Mouse (Mus musculus) midbrain, embryonic 13.5 days (tissue): Measurements from ENCODE around the gene Il17c. TPM values are rescaled to one million over a fixed set of nuclear protein-coding genes. Genes with fewer than 3 reads are reported as not detected.

ENCODE experiments used
- ATAC-seq: fragments of 200-750 bp; cut with Nextera tagmentation; 2 replicates; pipeline ENCODE4 v1.8.0; 2017; ENCODE audit warnings: mild to moderate bottlenecking, moderate TSS enrichment, moderate library complexity
- H3K27ac ChIP-seq: fragments of 300-500 bp; sonication (generic); 2 replicates; pipeline ENCODE4 v1.5.1; 2015; ENCODE audit warnings: inconsistent platforms, mild to moderate bottlenecking, moderate library complexity
- H3K27me3 ChIP-seq: fragments of 300-500 bp; sonication (generic); 2 replicates; pipeline ENCODE4 v1.6.1; 2015; ENCODE audit warnings: mild to moderate bottlenecking, inconsistent platforms
- H3K36me3 ChIP-seq: fragments of 300-500 bp; sonication (generic); 2 replicates; pipeline ENCODE4 v1.6.1; 2015; ENCODE audit warnings: mild to moderate bottlenecking, inconsistent platforms
- H3K4me1 ChIP-seq: fragments of 300-500 bp; sonication (generic); replicated peaks from 2 replicates; pipeline ENCODE4 v1.6.1; 2015; ENCODE audit warnings: inconsistent platforms
- H3K4me2 ChIP-seq: fragments of 300-500 bp; sonication (generic); replicated peaks from 2 replicates; pipeline ENCODE4 v1.6.1; 2015; ENCODE audit warnings: moderate library complexity, mild to moderate bottlenecking, inconsistent platforms
- H3K4me3 ChIP-seq: fragments of 300-500 bp; sonication (generic); replicated peaks from 2 replicates; pipeline ENCODE4 v1.5.1; 2015; ENCODE audit warnings: mild to moderate bottlenecking, inconsistent platforms
- H3K9ac ChIP-seq: fragments of 300-500 bp; sonication (generic); replicated peaks from 2 replicates; pipeline ENCODE4 v1.6.1; 2015; ENCODE audit warnings: mild to moderate bottlenecking, inconsistent platforms
- H3K9me3 ChIP-seq: fragments of 300-500 bp; sonication (generic); 2 replicates; pipeline ENCODE4 v1.6.1; 2016; ENCODE audit warnings: mild to moderate bottlenecking, inconsistent platforms
- WGBS: fragments of 180-500 bp; shearing (Covaris S2); methylation state at CpG from one replicate; pipeline ENCODE4 v1.1.7; 2015; 5-methylcytosine and 5-hydroxymethylcytosine counted together
- polyA plus RNA-seq: library from polyadenylated mRNA; unstranded; fragments of >200 nt; fragmentation: Nextera tagmentation; extraction: Ambion mirVana; gene quantifications from 2 replicates; pipeline ENCODE4 v1.2.1, GENCODE M21; 2015

Il17c gene
- polyA plus RNA-seq, 1 experiment from 2014 or later, result not detected

- H3K9ac ChIP-seq, result no peak overlapping the region
- no peaks in the 10 kb centered on the region for H3K27me3 ChIP-seq
- ATAC-seq, result no peak
- no peaks in the 10 kb centered on the region for H3K4me1 ChIP-seq
- H3K27ac ChIP-seq, result no peak overlapping the region
- no peak overlapping the region for H3K4me3 ChIP-seq
- H3K4me2 ChIP-seq, result no peak overlapping the region
- H3K36me3 ChIP-seq, result peaks cover 98% of the 10 kb centered on the region
- H3K9me3 ChIP-seq, result no peaks in the 10 kb centered on the region
- WGBS, result 95% methylated on average over 7 of the region's 7 CpGs
Observed at GRCm38 (mm10) chr8:122407678-122408077, 14.1 kb upstream of the Il17c start.

- no peak overlapping the region for H3K4me3 ChIP-seq
- H3K36me3 ChIP-seq, result peaks cover 98% of the 10 kb centered on the region
- H3K9ac ChIP-seq, result no peak overlapping the region
- ATAC-seq, result no peak
- no peak overlapping the region for H3K4me2 ChIP-seq
- WGBS, result 84% methylated on average over 9 of the region's 9 CpGs
- H3K9me3 ChIP-seq, result no peaks in the 10 kb centered on the region
- H3K4me1 ChIP-seq, result no peaks in the 10 kb centered on the region
- H3K27me3 ChIP-seq, result no peaks in the 10 kb centered on the region
- no peak overlapping the region for H3K27ac ChIP-seq
Observed at GRCm38 (mm10) chr8:122414311-122414710, 7.5 kb upstream of the Il17c start.

GRCm38 (mm10) chr8:122415554-122415953, 6.3 kb upstream of the Il17c start:
- WGBS, result 96% methylated on average over 6 of the region's 6 CpGs

DNA sequence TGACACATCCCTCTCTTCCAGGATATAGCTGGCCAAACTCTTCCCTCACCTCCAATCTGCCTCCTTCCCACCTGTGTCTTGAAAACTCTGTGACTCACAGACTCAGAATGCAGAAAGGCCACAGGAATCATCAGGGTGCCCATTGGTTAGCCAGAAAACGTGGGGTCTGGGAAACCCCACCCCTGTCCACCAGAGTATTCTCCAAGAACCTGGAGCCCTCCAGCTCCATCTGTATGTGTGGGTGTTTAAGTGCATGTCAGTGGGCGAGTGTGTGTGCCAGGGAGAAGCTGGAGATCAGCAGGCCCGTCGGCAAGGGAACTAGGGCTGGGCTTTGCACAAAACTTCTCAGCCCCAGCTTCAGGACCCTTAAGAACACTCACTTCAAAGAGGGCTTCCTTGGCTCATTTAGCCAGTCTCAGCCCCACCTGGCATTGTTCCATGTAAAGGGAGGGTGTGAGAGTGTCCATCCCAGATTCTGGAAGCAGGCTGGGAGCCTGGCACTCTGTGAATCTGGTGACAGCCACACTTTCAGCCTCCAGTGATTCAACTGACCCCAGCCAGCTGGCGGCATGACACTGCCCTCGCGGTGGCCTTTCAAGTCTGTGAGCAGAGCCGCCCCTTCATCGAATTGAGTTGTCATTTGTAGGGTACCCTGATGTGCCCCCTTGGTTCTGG, 1.8 kb upstream of the Il17c start:
- no peak overlapping the region for H3K4me3 ChIP-seq
- no peak overlapping the region for H3K9ac ChIP-seq
- no peak for ATAC-seq
- H3K27ac ChIP-seq, result no peak overlapping the region
- no peak overlapping the region for H3K4me2 ChIP-seq
- H3K36me3 ChIP-seq, result peaks cover 42% of the 10 kb centered on the region
- 61% methylated on average over 9 of the region's 9 CpGs for WGBS
- no peaks in the 10 kb centered on the region for H3K4me1 ChIP-seq
- no peaks in the 10 kb centered on the region for H3K9me3 ChIP-seq
- no peaks in the 10 kb centered on the region for H3K27me3 ChIP-seq

More at GRCm38 (mm10) chr8:122415554-122415953, 6.3 kb upstream of the Il17c start:
- H3K9ac ChIP-seq, result no peak overlapping the region
- no peak overlapping the region for H3K4me2 ChIP-seq
- peaks cover 87% of the 10 kb centered on the region for H3K36me3 ChIP-seq
- no peaks in the 10 kb centered on the region for H3K4me1 ChIP-seq
- H3K9me3 ChIP-seq, result no peaks in the 10 kb centered on the region
- no peak overlapping the region for H3K27ac ChIP-seq
- ATAC-seq, result no peak
- H3K27me3 ChIP-seq, result no peaks in the 10 kb centered on the region
- no peak overlapping the region for H3K4me3 ChIP-seq

DNA sequence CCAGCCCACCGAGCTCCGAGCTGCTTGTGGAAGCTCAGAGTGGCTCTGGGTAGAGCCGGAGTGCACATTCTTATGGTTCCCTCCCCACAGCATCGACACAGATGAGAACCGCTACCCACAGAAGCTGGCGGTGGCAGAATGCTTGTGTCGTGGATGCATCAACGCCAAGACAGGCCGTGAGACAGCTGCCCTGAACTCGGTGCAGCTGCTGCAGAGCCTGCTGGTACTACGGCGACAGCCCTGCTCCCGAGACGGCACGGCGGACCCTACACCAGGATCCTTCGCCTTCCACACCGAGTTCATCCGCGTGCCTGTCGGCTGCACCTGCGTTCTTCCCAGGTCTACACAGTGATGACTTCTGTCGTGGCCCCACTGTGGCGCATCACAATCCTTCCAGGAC, 1.4 kb downstream of the Il17c start:
- Histone ChIP-seq H3K9me3 (no peaks in the 10 kb centered on the region), H3K4me1 (no peaks in the 10 kb centered on the region), H3K4me3 (no peak overlapping the region), H3K9ac (no peak overlapping the region), H3K27me3 (no peaks in the 10 kb centered on the region), H3K27ac (no peak overlapping the region), H3K4me2 (no peak overlapping the region), H3K36me3 (peaks cover 12% of the 10 kb centered on the region)
- 90% methylated on average over 24 of the region's 24 CpGs for WGBS
- ATAC-seq, result no peak

- Histone ChIP-seq H3K27me3 (no peaks in the 10 kb centered on the region), H3K36me3 (peaks cover 7% of the 10 kb centered on the region), H3K4me3 (no peak overlapping the region), H3K4me2 (no peak overlapping the region), H3K9me3 (no peaks in the 10 kb centered on the region), H3K27ac (no peak overlapping the region), H3K9ac (no peak overlapping the region), H3K4me1 (no peaks in the 10 kb centered on the region)
- ATAC-seq, result no peak
- 58% methylated on average over 5 of the region's 5 CpGs for WGBS
Observed at GRCm38 (mm10) chr8:122423659-122424058, 1.8 kb downstream of the Il17c start.

GRCm38 (mm10) chr8:122426145-122426544, 4.3 kb downstream of the Il17c start:
- WGBS, result 83% methylated on average over 9 of the region's 9 CpGs
- no peak overlapping the region for H3K4me3 ChIP-seq
- no peaks in the 10 kb centered on the region for H3K4me1 ChIP-seq
- no peak overlapping the region for H3K9ac ChIP-seq
- H3K36me3 ChIP-seq, result no peaks in the 10 kb centered on the region
- ATAC-seq, result no peak
- H3K4me2 ChIP-seq, result no peak overlapping the region
- no peaks in the 10 kb centered on the region for H3K27me3 ChIP-seq
- no peak overlapping the region for H3K27ac ChIP-seq
- no peaks in the 10 kb centered on the region for H3K9me3 ChIP-seq

GRCm38 (mm10) chr8:122427607-122428006, 5.8 kb downstream of the Il17c start:
- Histone ChIP-seq H3K27ac (no peak overlapping the region), H3K36me3 (no peaks in the 10 kb centered on the region), H3K9ac (no peak overlapping the region), H3K4me2 (no peak overlapping the region), H3K27me3 (0 out of 2 replicates have a peak, but pooled peaks cover 3% of the 10 kb centered on the region), H3K9me3 (no peaks in the 10 kb centered on the region), H3K4me3 (no peak overlapping the region), H3K4me1 (peaks cover 10% of the 10 kb centered on the region)
- no peak for ATAC-seq
- WGBS, result 88% methylated on average over 7 of the region's 7 CpGs

DNA sequence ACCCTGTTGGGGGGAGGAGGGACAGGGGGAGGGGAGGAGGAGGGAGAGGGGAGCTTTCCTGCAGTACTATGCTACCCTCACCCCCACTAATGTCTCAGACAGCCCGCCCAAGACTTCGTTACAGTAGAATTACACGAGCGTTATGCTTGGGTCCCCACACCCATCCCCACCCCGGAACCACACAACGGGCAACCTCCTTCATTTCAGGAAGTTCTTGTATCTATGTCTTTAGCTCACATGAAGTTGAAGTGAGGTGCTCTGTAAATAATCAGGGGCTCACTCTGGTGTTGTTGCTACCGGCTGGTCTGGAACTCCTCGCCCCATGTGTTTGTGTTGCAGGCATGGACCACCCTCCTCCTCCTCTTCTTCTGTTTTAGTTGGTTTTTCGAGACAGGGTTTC, 6.3 kb downstream of the Il17c start:
- H3K4me1 ChIP-seq, result peaks cover 16% of the 10 kb centered on the region
- 0 out of 2 replicates have a peak, but pooled peaks cover 9% of the 10 kb centered on the region for H3K27me3 ChIP-seq
- peaks cover under 1% of the 10 kb centered on the region for H3K36me3 ChIP-seq
- H3K4me3 ChIP-seq, result no peak overlapping the region
- H3K9ac ChIP-seq, result no peak overlapping the region
- H3K27ac ChIP-seq, result no peak overlapping the region
- ATAC-seq, result no peak
- H3K4me2 ChIP-seq, result no peak overlapping the region
- 90% methylated on average over 9 of the region's 9 CpGs for WGBS
- H3K9me3 ChIP-seq, result no peaks in the 10 kb centered on the region

- no peak overlapping the region for H3K4me2 ChIP-seq
- no peak for ATAC-seq
- 83% methylated on average over 10 of the region's 10 CpGs for WGBS
- no peaks in the 10 kb centered on the region for H3K9me3 ChIP-seq
- 0 out of 2 replicates have a peak, but pooled peaks cover 10% of the 10 kb centered on the region for H3K27me3 ChIP-seq
- peaks cover 17% of the 10 kb centered on the region for H3K4me1 ChIP-seq
- H3K9ac ChIP-seq, result no peak overlapping the region
- H3K27ac ChIP-seq, result no peak overlapping the region
- H3K36me3 ChIP-seq, result peaks cover 21% of the 10 kb centered on the region
- no peak overlapping the region for H3K4me3 ChIP-seq
Observed at GRCm38 (mm10) chr8:122430058-122430636, 8.3 kb downstream of the Il17c start.

DNA sequence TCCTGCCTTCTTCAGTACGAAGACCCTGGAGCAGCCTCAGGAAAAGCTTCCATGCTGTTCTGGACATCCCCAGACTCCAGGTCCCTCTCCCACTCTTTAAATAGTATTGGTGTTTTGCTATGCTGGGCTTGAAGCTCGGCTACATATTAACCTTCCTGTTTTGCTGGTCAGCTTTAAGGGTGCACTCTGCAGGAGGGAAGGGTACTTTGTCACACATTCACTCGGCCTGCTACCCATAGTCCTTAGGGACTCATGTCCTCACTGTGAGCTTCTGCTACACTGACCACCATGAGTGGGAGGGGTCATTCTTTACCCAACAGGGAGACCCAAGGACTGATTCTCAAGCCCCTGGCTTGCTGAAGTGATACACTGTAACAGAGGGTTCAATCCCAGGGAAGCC, 8.8 kb downstream of the Il17c start:
- no peak overlapping the region for H3K4me3 ChIP-seq
- peaks cover 26% of the 10 kb centered on the region for H3K36me3 ChIP-seq
- no peak overlapping the region for H3K9ac ChIP-seq
- no peak overlapping the region for H3K27ac ChIP-seq
- H3K9me3 ChIP-seq, result peaks cover 2% of the 10 kb centered on the region; the same call in 1 of the 2 replicates
- no peak for ATAC-seq
- 92% methylated on average over 3 of the region's 3 CpGs for WGBS
- peaks cover 17% of the 10 kb centered on the region for H3K4me1 ChIP-seq
- no peak overlapping the region for H3K4me2 ChIP-seq
- H3K27me3 ChIP-seq, result 0 out of 2 replicates have a peak, but pooled peaks cover 10% of the 10 kb centered on the region

GRCm38 (mm10) chr8:122431694-122432442, 10.0 kb downstream of the Il17c start:
- H3K9ac ChIP-seq, result peak overlapping the region; percentile 64; the same call in 1 of the 2 replicates
- H3K27ac ChIP-seq, result no peak overlapping the region
- peaks cover 2% of the 10 kb centered on the region; the same call in 1 of the 2 replicates for H3K9me3 ChIP-seq
- H3K4me1 ChIP-seq, result peaks cover 17% of the 10 kb centered on the region
- WGBS, result 41% methylated on average over 18 of the region's 18 CpGs
- H3K4me3 ChIP-seq, result peak overlapping the region; percentile 31
- peaks cover 38% of the 10 kb centered on the region for H3K36me3 ChIP-seq
- peak overlapping the region; percentile 62 for H3K4me2 ChIP-seq
- 0 out of 2 replicates have a peak, but pooled peaks have one; percentile 18 for ATAC-seq
- 0 out of 2 replicates have a peak, but pooled peaks cover 10% of the 10 kb centered on the region for H3K27me3 ChIP-seq
